Mouse (Mus musculus) c-Kit-positive CD71-negative TER-119-negative erythroid progenitor cells, embryonic 14.5 days (primary cell): ENCODE measurements around the gene Acap2.

Source experiments
- DNase-seq: peaks from one replicate; pipeline ENCODE4 v3.0.0-alpha.2; 2013; ENCODE audit warnings: low read depth

The Acap2 gene

DNA sequence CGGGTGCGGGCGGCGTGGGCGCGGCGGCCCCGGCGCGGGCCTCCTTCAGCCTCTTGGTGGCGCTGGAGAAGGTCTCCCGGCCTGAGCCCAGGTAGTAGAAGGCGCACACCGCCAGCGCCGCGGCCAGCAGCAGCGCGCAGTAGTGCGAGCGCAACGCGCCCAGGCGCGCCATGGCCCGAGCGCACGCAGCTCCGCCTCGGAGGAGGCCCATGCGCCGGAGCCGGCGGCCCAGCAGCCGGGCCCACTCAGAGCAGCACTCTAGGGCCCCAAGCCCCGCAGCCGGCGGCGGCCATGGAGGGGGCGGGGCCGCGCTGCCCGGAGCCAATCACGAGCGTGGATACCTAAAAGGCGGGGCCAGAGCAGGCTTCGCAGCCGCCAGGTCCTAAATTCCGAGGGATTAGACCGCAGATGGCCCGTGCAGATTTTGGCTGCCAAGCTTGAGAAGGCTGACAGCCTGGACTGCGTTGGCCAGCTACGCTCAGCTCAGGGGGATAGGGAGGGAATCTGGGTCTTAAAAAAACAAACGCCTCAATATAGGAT is 119.8 kb downstream of the Acap2 start, which contains the start of gene Xxylt1:
Xxylt1 (minus strand) TSS at position 308 of the 540 bp plus-strand sequence.
- DNase-seq, result peak; percentile 85

DNA sequence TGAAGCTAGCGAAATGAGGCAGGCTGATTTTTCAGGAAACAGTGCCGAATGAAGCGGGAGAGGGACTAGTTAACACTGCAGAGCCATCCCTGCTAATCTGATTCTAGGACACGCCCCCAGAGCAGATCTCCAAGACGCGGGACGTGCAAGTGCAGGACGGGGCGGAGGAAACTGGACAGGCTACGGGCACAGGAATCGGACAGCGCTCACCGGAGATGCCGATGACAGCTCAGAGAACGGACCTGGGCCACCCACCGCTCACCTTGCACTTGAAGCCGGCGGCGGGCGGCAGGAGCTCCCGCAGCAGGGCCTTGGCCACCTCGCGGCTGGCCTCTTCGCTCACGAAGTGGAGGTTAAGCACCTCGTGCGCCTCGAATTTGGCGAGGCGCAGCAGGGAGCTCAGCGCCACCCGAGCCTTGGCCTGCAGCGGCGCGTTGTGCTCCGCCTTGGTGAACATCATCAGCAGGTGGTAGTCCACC is 120.4 kb downstream of the Acap2 start:
- DNase-seq, result peak; percentile 25

DNA sequence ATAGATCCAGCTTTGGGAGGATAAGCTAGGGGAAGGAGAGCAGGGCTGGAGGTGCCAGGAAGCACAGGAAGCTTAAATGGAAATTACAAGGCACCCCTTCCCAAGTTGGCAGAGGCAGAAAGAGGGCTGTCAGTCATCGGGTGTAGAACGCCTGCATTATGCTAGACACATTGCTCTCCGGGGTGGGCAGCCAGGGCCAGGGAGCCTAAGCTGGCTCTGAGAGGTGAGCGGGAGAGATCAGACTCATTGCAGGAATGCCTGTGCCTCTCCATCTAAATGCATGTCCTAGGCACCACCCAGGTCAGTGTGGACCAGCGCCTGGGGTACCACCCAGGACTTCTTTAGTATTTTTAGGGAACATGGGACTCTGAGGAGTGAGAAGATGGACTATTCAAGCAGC is 123.6 kb downstream of the Acap2 start:
- DNase-seq, result no peak

DNA sequence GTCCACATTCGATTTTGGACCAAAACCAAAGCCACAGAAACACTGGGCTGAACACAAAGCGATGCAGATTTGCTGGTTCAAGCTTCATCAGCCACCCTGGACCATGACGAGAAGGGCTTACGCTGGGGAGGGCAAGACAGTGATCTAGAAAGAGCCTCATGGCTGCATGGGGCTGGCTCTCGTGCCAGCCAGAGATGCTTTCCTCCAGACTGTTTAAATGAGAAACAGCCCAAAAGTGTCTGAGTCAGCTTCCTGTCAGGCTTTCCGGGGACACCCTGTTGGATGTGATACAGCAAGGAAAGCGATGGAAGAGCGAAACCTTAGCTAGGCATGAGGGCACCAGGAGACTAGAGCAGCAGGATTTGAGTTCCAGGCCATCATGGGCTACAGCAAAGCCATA is 124.6 kb downstream of the Acap2 start:
- DNase-seq, result no peak

DNA sequence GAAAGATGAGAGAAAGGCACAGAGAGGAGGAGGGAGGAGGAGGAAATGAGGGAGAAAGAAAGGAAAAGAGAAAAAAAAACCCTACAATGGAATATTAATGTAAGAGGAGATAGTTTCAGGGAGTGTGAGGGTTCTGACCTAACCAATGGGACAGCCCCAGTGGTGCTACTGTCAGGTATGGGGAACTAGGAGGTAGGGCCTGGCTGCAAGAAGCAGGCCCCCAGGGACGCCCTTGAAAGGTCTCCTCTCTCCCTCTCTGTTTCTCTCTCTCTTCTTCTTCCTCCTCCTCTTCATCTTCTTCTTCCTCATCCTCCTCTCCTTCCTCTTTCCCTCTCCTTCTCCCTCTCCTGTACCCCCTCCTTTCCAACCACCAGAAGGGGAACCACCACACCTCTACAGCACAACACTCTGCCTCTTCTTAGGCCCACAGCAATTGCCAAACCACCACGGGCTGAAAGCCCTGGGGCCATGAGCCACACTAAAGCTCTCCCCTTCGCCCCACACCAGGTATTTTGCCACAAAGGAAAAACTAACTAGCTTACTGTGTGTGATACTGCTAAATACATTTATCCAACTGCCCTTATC is 126.6 kb downstream of the Acap2 start:
- DNase-seq, result no peak

DNA sequence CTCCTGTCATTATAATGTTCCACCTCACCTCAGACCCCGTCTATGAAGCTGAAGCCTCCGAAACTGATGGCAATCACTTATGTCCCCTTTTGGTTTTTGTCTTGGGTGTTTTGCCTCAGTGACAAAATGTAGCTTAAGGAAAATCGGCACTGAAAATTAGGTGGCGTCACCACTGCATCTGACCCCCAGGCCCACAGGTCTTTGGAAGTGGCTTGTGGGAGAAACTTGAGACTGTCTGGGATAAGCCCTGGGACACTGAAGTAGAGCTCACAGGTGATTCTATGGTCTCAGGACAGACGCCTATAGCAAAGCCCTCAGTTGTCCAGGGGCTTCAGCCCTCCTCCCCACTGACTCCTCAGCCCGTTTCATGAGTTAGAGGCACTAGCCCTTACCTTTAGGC is 129.3 kb downstream of the Acap2 start:
- no peak for DNase-seq

DNA sequence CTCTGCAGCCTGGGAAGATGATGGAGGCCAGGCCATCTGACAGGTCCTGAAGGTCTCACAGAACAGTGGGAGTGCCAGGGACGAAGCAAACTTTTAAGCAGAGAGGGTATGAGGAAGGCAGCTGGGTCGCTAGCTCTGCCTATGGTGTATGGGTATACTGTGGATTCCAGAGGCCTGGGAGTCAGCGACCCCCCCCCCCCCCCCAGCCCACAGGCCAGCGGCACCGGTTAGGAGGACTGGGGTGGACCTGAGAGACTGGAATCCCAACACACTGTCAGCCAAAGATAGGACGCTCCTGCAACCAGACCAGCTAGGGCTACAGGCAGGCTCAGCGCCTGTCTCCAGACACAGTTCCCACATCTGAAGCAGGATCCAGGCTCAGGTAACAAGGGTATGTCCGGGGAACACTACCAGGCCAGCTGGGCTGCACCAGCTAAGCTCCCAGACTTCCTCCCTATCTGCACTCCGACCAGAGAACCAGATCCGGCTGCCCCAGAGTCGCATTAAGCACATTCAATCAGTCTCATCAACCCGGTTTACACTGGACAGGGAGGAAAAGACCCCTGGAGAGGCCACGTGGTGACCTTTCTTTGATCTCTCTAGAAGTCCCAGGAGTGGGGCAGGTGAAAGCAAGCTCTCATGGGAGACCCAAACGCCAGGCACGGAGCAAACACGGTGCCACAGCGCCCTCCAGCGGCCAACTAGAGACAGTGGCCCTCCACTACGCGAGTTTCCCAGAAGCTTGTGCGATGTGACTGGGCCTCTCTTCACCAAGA is 130.5 kb downstream of the Acap2 start:
- peak; percentile 62 for DNase-seq

DNA sequence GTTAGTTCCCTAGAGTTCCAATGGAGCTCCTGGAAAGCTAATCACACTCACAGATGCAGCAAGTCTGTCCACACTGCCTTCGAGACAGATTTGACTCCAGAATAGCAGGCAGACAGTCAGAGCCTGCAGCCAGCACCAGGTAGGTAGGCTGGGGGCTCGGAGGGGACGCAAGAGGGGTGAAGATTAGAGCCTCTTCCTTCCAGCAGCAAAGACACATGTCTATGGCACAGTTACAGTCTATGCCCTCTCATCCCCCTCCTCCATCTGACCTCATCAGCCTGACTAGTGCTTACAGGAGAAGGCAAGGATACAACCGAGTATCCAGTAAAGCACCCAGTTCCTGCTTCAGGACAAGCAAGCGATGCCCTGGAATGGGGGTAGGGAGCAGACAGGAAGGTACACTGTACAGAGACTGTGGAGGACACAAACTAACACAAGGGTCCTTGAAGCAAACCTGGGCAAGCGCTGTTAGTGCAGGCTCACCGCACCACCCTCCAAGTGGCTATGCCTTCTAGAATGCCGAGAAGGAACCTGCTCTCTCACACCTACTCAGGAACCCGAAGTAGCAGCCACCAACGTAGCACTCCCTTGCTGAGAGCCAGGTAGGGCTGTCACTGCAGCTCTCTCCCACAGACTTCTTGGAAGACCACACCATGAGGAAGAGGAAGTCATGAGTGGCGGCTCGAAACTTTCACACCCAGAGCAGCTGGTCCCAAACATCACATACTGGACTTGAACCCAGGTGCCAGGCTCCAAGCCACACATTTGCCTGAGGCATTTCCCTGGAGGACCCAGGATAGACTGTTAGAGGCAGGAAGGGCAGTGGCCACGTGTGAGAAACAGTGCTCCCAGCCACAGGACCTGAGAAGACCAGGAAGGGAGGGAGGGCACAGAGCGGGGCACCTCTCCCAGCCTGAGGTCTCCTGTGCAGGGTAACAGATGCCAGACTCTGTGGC is 131.6 kb downstream of the Acap2 start:
- DNase-seq, result no peak

DNA sequence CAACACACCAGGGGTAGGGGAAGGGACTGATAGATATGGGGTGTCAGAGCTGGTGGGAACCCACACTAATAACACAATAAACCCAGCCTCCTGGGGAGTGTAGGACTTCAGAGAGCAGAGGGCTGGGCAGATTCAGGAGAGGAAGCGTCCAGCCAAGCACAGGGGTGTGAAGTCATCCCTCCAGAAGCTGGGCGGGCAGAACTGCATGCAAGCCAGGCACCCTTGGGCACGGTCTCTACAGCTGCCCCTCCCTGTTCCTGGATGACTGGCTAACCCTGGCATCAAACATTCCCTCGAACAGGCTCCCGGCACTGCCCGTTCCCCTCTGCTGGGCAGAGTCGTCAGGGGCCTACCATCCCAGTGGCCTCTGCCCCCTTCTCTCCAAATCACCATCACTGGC is 132.8 kb downstream of the Acap2 start:
- DNase-seq, result no peak

DNA sequence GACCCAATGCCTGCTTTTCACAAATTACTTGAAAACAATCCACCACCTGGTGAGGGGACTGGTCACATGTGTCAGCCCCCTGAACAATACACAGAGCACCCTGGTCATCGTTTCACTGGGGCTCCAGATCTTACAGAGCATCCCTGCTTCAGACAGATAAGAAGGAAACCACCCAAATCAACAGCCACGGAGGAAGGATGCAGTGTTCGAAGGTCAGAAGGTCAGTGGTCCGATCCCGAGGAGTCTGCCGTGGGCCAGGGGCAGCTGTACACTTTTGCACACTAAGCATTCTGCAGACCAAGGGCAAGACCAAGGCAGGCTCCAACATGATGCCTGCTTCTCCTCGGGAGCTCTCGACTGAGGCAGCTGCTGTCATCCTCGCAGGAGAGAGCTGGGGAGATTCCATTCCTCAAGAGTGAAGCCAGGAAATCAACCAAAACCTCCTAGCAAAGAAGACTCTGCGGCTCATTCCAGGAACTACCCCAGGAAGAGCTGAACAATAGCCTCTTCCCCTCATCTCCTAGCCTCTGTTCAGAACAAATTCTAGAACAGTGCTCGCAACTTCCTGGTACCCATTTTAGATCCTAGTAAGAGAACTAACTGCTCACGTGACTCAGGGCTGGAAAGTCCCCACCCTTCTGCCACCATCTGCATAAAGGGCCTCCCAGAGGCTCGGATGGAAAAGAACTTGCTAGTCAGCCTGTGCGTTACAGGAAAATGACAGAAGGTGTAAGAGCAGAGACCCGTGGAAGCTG is 134.5 kb downstream of the Acap2 start:
- DNase-seq, result no peak

DNA sequence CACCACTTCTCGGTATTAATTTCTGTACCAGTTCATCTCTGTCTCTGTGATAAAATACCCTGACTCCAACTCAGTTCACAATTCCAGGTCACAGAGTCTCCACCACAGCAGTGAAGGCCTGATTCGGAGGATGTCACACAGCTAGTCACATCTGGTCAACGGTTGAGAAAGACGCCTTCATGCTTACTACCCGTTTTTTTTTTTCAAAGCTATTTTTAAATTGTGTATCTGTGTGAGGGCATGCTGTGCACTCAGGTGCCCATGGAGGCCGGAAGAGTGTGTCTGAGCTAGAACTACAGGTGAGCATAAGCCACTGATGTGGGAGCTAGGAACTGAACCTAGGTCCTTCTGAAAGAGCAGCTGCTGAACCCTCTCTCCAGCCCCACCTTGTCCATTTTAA is 136.3 kb downstream of the Acap2 start:
- DNase-seq, result no peak

DNA sequence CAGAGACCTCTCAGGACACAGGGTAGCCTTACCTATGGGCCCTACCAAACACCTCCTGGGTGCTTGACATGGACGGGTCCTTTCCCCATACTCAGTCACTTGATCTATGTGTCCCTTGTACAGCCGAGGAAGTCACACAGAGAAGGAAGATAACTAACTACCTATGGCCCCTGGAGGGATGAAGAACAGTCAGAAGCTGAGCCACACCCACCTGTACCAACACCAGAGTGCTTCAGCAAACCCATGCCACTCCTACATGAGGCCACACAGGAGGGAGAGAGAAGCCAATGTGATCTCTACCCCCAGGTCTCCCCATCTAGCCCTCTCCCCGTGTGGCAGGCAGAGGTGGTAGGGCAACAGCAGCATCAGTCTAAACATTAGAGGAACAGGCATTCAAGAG is 138.1 kb downstream of the Acap2 start:
- no peak for DNase-seq

DNA sequence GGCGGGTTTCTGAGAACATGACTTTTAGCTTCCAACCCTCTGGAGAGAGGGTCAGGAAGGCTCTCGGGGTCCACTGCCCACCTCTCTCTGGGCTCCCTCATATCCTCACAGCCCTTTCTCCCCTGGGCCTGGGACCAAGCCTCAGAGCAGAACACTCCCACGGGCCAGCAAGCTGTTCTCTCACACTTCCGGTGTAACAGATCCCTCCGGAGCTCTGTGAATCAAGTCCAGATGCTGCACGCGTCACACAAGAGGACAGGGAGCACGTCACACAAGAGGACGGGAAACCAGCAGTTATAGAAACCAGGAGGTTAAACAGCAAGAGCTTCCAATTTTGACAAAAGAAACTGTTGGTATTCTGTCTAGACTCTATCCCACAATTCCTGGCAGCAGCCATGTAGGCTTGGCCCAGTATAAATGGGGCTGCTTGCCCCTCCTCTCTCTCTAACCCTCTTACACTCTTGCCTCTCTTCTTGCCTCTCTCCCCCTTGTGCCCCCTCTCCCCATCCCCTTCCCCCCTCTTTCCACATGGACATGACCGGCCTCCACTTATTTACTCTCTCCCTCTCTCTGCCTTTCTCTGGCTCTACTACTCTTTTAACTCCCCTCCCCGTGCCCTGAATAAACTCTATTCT is 139.7 kb downstream of the Acap2 start:
- no peak for DNase-seq

DNA sequence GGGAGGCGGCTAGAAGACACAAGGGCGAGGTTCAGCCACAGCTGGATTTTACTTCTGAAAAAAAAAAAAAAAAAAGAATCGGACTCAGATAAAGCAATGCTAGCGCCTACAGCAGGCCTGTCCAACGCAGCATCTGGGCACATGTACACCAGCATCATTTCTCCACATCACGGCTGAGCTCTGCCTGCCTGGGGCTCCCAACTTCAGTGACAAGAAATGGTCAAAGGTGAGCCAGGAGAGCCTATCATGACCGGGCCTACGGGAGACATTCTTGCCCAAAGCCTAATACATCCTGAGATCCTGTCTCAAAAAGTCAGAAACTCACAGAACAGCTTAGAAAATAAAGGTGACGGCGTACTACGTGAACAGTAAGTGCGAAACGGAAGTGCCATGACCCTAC is 140.3 kb downstream of the Acap2 start:
- no peak for DNase-seq

DNA sequence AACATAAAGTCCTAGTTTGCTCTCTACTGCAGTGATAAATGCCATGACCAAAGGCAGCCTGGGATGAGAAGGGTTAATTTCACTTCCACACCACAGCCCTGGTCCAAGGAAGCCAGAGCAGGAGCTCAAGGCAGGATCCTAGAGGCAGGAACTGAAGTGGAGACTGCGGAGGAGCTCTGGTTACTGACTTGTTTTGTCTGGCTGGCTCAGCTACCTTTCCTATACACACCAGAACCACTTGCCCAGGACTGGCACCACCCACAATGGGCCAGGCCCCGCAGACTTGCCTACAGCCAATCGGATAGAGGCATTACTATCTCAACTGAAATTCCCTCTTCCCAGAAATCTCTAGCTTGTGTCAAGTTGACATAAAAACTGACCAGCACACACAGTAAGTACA is 140.8 kb downstream of the Acap2 start:
- no peak for DNase-seq

DNA sequence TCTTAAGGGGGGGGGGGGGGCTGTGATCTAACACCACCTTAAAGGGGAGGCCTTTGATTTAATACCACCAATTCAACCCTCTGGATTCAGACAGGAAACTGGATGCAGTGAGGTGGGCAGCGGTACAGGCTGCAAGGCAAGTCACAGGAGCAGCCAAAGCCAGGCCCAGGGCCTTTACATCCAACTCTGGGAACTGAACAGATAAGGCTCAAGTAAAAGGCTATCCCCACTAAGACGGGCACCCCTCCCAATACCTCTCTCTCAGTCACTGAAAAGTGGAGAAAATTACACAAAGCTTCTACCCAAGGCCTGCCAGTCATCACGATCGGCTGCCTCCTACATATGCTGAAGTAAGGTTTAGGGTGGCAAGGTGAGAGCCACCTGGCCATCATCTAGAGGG is 141.3 kb downstream of the Acap2 start:
- no peak for DNase-seq

DNA sequence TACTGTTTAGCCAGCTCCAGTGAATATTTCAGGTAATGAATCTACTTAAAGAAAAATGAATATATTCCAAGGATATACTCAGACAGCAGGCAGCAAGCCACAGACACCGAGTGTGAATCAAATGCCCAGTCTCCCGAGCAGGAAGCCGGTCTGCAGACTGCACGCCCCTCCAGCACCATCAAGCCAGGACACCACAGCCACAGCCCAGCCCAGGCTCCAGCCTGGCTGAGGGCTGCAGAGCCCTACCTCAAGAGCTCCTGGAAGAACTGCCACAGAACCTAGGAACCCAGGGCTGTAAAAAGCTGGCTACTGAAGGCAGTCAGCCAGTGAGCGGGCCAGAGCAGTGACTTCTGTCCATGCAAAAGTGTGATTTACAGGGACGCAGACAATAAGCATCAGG is 148.2 kb downstream of the Acap2 start:
- DNase-seq, result no peak

DNA sequence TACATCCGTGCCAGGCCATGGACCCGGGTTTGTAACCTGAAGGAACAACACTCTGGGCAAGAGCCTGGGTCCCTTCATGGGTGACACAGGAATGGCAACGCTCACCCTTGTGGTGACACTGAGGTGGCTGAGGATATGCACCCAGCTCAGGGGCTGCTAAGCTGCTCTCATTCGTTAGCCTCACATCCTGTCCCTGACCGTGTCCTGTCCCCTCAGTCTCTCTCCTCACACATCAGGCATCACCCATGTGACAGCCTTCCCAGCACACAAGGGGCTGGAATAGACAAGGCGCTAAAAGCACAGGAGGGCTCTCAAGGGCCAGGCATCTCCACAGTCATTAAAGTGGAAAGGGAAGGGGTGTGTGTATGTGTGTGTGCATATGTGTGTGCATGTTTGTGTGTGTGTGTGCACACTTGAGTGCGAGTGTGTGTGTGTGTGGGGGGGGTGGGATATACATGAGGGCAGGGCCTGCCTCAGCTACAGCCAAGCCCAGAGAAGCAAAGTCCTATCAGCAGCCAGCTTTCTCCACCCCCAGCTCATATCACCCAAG is 148.8 kb downstream of the Acap2 start:
- DNase-seq, result no peak

DNA sequence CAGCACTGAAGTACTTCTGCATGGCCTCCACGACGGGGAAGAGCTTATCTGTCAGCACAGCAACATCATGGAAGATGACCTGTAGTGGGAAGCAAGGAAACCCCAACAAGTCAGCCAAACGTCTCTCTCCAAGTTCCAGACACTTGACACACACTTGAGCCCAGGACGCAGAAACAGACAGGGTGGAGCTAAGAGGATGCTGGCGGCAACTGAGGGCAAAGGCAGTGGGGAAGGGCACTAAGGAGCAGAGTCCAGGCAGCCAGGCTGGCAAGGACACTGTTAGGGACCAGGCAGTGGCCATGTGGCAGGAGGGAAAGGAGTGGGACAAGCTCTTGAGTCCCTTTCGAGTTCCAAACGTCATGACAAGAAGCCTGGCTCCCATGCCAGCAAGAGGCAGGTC is 150.3 kb downstream of the Acap2 start:
- no peak for DNase-seq

DNA sequence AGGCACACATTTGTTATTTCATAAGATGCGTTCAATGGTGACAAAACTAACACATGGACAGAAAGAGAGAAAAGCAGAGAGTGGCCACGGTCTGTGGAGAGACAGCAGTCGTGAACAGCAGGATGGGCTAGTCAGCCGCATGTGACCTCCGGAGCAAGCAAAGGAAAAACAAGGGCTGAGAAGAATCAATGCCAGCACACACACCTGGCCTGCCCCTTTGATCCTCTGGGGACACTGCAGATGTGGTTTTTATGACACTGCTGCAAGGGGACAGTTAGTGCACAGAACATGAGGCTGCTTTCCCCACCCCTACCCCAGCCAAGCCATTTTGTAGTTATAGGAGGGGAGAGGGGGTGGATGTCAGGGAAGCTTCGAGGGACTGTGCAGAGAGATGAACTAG is 152.9 kb downstream of the Acap2 start:
- no peak for DNase-seq
